Mouse (Mus musculus): ENCODE results near the gene Foxr2. TPM values are rescaled to one million over a fixed set of nuclear protein-coding genes. Genes with fewer than 3 reads are reported as not detected.

Gene Foxr2
- not detected for polyA plus RNA-seq (2015; fragmentation: Illumina TruSeq; extraction: RNeasy Lipid Tissue Mini Kit (QIAGEN cat#74804); ENCODE audit: insufficient read depth, low replicate concordance)

GRCm38 (mm10) chrX:153118486-153118885 is at the start of gene Foxr2:
Gene Foxr2 (plus strand): TSS chrX:153118786.

GRCm38 (mm10) chrX:153139734-153140515 is 21.3 kb downstream of the Foxr2 start, which contains the start of gene Rragb:
Gene Rragb (plus strand): TSS chrX:153139981.

Other genes starting within 250 kb of the Foxr2 start
- not detected for gene Usp51, start 112.3 kb upstream of the Foxr2 start, polyA plus RNA-seq (2015; fragmentation: Illumina TruSeq; extraction: RNeasy Lipid Tissue Mini Kit (QIAGEN cat#74804); ENCODE audit: insufficient read depth, low replicate concordance)
- gene Mageh1, start 81.2 kb upstream of the Foxr2 start, polyA plus RNA-seq (2015; fragmentation: Illumina TruSeq; extraction: RNeasy Lipid Tissue Mini Kit (QIAGEN cat#74804); ENCODE audit: insufficient read depth, low replicate concordance): 7.8 TPM
- gene Rragb, start 21.2 kb downstream of the Foxr2 start, polyA plus RNA-seq (2015; fragmentation: Illumina TruSeq; extraction: RNeasy Lipid Tissue Mini Kit (QIAGEN cat#74804); ENCODE audit: insufficient read depth, low replicate concordance): 8.1 TPM
- 3.2 TPM for gene Klf8, start 118.7 kb downstream of the Foxr2 start, polyA plus RNA-seq (2015; fragmentation: Illumina TruSeq; extraction: RNeasy Lipid Tissue Mini Kit (QIAGEN cat#74804); ENCODE audit: insufficient read depth, low replicate concordance)